Mouse (Mus musculus) neural tube, embryonic 11.5 days (tissue): ENCODE data around the gene Pcdh7. TPM values are rescaled to one million over a fixed set of nuclear protein-coding genes. Genes with fewer than 3 reads are reported as not detected.

Source experiments
- ATAC-seq: fragments of 200-750 bp; cut with Nextera tagmentation; 2 replicates; pipeline ENCODE4 v1.8.0; 2017; ENCODE audit warnings: moderate number of reproducible peaks, mild to moderate bottlenecking, moderate TSS enrichment, moderate library complexity; ENCODE audit not compliant: insufficient read depth, low FRiP score, low TSS enrichment
- DNase-seq: peaks from one replicate; pipeline ENCODE4 v3.0.0-alpha.2; 2015; ENCODE audit warnings: low spot score
- H3K27ac ChIP-seq: fragments of 300-500 bp; sonication (generic); 2 replicates; pipeline ENCODE4 v1.5.1; 2014; ENCODE audit warnings: low read depth, mild to moderate bottlenecking, low read length
- H3K27me3 ChIP-seq: fragments of 300-500 bp; sonication (generic); 2 replicates; pipeline ENCODE4 v1.6.1; 2014; ENCODE audit warnings: mild to moderate bottlenecking, low read length, mixed read lengths; ENCODE audit not compliant: control insufficient read depth, insufficient read depth
- H3K36me3 ChIP-seq: fragments of 300-500 bp; sonication (generic); 2 replicates; pipeline ENCODE4 v1.6.1; 2014; ENCODE audit warnings: mild to moderate bottlenecking, low read length, moderate library complexity, mixed read lengths; ENCODE audit not compliant: control insufficient read depth, insufficient read depth
- H3K4me1 ChIP-seq: fragments of 300-500 bp; sonication (generic); 2 replicates; pipeline ENCODE4 v1.6.1; 2014; ENCODE audit warnings: low read length, mixed read lengths; ENCODE audit not compliant: control insufficient read depth, insufficient read depth
- H3K4me2 ChIP-seq: fragments of 300-500 bp; sonication (generic); 2 replicates; pipeline ENCODE4 v1.6.1; 2014; ENCODE audit warnings: low read depth, mild to moderate bottlenecking, moderate library complexity
- H3K4me3 ChIP-seq: fragments of 300-500 bp; sonication (generic); 2 replicates; pipeline ENCODE4 v1.5.1; 2014; ENCODE audit warnings: low read depth, low read length
- H3K9ac ChIP-seq: fragments of 300-500 bp; sonication (generic); 2 replicates; pipeline ENCODE4 v1.6.1; 2014; ENCODE audit warnings: mild to moderate bottlenecking, low read length
- H3K9me3 ChIP-seq: fragments of 300-500 bp; sonication (generic); 2 replicates; pipeline ENCODE4 v1.6.1; 2016; ENCODE audit warnings: low read length; ENCODE audit not compliant: control insufficient read depth
- WGBS: fragments of 180-500 bp; shearing (Covaris S2); extraction: QIAGEN DNeasy Blood & Tissue Kit; methylation state at CpG from one replicate; pipeline ENCODE4 v1.1.7; 2014; 5-methylcytosine and 5-hydroxymethylcytosine counted together
- polyA plus RNA-seq: library from polyadenylated mRNA; unstranded; fragments of >200 nt; fragmentation: Nextera tagmentation; extraction: Ambion mirVana; gene quantifications from 2 replicates; pipeline ENCODE4 v1.2.1, GENCODE M21; 2014

The Pcdh7 gene
- polyA plus RNA-seq, 1 experiment from 2014 or later: 8.6 TPM

DNA sequence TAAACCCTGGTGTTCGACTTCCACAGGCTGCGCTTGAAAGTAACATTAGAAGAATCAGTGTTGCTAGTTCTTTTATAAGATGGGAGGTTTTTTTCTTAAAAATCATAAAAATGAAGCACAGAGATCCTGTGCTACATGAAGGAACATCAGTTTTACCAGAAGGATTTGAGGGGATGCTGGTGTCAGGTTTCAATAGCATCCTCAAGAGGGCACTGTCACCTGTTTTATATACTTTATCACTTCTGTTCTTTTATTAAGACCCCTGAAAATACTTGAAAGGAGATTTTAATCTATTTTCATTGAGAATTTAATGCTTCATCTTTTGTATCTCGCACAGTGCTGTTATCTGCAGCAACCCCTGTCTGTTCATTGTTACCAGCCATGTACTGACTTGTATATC, 322.1 kb downstream of the Pcdh7 start:
- Histone ChIP-seq H3K4me3 (no peak overlapping the region), H3K27ac (no peak overlapping the region), H3K9me3 (no peaks in the 10 kb centered on the region), H3K9ac (no peak overlapping the region), H3K4me1 (no peaks in the 10 kb centered on the region), H3K27me3 (no peaks in the 10 kb centered on the region), H3K4me2 (no peak overlapping the region), H3K36me3 (no peaks in the 10 kb centered on the region)
- DNase-seq (no peak), ATAC-seq (no peak)
- WGBS: 78% methylated on average over 3 of the region's 3 CpGs

DNA sequence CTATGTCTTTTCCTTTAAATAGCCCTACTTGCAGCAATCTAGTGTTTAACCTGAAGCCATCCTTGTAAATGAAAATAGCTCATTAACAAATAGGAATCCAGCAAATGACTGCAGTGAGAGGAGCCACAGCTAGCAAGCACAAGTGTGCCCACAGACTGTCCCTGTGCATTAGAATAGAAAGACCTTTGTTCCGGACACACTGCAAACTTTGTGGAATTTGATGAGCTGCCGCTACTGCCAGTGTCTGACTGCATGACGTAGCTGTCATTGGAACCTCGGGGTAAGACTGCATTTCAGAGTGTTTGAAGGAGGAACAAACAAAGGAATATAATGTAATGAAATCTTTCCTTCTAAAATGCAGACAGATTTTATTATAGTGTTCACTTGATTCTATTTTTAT, 326.4 kb downstream of the Pcdh7 start:
- DNase-seq (no peak), ATAC-seq (no peak)
- no peak overlapping the region for H3K4me3 ChIP-seq
- no peaks in the 10 kb centered on the region for H3K4me1 ChIP-seq
- WGBS: 59% methylated on average over 4 of the region's 4 CpGs
- no peaks in the 10 kb centered on the region for H3K27me3 ChIP-seq
- no peak overlapping the region for H3K9ac ChIP-seq
- H3K27ac ChIP-seq: no peak overlapping the region
- no peaks in the 10 kb centered on the region for H3K9me3 ChIP-seq
- no peak overlapping the region for H3K4me2 ChIP-seq
- no peaks in the 10 kb centered on the region for H3K36me3 ChIP-seq

DNA sequence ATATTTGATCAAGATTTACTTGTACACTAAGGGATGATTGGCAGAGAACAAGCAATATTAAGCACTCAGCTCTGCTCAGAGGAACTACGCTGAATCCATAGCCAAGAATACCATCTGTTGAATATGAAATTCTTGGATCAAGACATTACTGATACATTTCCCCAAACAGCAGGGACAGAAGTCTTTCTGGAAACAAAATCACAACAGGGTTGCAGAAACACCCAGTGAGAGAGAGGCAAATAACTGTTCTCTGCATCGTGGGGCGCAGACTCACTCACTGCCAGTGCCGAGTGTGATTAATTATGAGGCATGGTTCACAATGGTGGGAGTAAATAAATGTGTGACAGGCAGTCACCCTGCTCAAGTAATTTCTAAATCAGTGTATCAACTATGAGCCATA, 363.3 kb downstream of the Pcdh7 start:
- WGBS: 57% methylated on average over 4 of the region's 4 CpGs

DNA sequence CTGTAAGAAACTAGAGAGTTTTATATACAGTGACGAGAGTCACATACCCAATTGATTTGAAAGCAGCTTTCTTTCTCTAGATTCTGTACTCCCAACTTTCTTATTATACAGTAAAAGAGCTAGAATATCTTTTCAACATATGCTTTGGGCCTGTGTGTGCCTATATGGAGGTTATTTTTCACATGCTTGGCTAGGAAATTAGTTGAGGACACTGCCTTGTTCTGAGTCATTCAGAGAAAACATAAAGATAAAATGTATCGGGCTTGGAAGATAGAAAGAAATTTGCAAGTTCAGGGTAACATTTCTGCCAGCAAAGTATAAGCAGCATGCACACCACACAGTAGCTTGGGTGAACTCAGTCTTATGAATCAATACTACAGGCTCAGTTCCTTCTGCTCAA, 364.5 kb downstream of the Pcdh7 start:
- Histone ChIP-seq H3K4me3 (no peak overlapping the region), H3K9ac (no peak overlapping the region), H3K36me3 (no peaks in the 10 kb centered on the region), H3K27ac (no peak overlapping the region), H3K4me1 (no peaks in the 10 kb centered on the region), H3K27me3 (no peaks in the 10 kb centered on the region), H3K4me2 (no peak overlapping the region), H3K9me3 (no peaks in the 10 kb centered on the region)
- WGBS: 90% methylated on average over 2 of the region's 2 CpGs
- DNase-seq (no peak), ATAC-seq (no peak)

More for the DNA sequence above, 363.3 kb downstream of the Pcdh7 start:
- Histone ChIP-seq H3K9ac (no peak overlapping the region), H3K4me2 (no peak overlapping the region), H3K9me3 (no peaks in the 10 kb centered on the region), H3K36me3 (no peaks in the 10 kb centered on the region), H3K4me1 (no peaks in the 10 kb centered on the region), H3K4me3 (no peak overlapping the region), H3K27ac (no peak overlapping the region), H3K27me3 (no peaks in the 10 kb centered on the region)
- ATAC-seq: no peak
- no peak for DNase-seq

DNA sequence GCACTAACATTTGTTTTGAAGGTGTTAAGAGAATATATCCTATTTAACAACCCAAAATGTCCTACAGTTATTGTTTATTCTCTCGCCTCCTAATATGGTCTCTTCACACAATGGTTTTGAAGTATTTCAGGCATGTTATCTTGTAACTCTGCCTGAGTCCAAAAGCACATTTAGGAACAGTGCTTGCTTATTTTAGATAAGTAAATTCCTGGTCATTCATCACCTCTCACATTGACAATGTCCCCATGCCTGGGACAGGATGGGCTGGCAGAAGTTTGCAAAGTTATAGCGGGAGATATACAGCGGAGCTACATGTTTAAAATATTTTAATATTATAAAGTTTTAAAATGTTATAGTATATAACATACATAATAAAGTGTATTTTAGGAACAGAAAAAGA, 365.3 kb downstream of the Pcdh7 start:
- H3K9me3 ChIP-seq: no peaks in the 10 kb centered on the region
- no peaks in the 10 kb centered on the region for H3K36me3 ChIP-seq
- WGBS: 95% methylated on average over 3 of the region's 3 CpGs
- no peaks in the 10 kb centered on the region for H3K4me1 ChIP-seq
- no peak overlapping the region for H3K4me3 ChIP-seq
- H3K4me2 ChIP-seq: no peak overlapping the region
- no peaks in the 10 kb centered on the region for H3K27me3 ChIP-seq
- no peak for DNase-seq
- H3K27ac ChIP-seq: no peak overlapping the region
- H3K9ac ChIP-seq: no peak overlapping the region
- no peak for ATAC-seq

DNA sequence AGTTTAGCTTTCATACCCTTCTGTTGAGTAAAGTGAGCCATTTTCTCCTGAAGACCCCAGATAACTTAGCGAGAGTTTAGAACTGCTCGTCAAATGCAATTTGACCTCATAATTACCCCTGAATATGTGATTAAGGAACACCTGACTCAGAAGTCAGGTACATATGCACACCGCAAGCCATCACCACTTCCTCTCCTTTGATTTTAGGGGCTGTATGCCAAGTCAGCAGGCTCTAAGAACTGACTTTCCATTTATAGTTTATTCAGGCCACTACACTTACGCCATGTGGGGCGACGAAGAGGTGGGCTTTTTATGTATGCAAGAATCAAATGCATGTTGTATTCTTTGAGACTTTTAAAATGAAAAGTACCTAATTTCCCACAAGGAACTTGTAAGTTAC, 366.2 kb downstream of the Pcdh7 start:
- H3K27me3 ChIP-seq: no peaks in the 10 kb centered on the region
- no peak overlapping the region for H3K27ac ChIP-seq
- H3K4me2 ChIP-seq: no peak overlapping the region
- 88% methylated on average over 6 of the region's 6 CpGs for WGBS
- no peak for ATAC-seq
- no peaks in the 10 kb centered on the region for H3K36me3 ChIP-seq
- no peak overlapping the region for H3K4me3 ChIP-seq
- H3K9ac ChIP-seq: no peak overlapping the region
- no peaks in the 10 kb centered on the region for H3K9me3 ChIP-seq
- no peaks in the 10 kb centered on the region for H3K4me1 ChIP-seq
- DNase-seq: no peak

DNA sequence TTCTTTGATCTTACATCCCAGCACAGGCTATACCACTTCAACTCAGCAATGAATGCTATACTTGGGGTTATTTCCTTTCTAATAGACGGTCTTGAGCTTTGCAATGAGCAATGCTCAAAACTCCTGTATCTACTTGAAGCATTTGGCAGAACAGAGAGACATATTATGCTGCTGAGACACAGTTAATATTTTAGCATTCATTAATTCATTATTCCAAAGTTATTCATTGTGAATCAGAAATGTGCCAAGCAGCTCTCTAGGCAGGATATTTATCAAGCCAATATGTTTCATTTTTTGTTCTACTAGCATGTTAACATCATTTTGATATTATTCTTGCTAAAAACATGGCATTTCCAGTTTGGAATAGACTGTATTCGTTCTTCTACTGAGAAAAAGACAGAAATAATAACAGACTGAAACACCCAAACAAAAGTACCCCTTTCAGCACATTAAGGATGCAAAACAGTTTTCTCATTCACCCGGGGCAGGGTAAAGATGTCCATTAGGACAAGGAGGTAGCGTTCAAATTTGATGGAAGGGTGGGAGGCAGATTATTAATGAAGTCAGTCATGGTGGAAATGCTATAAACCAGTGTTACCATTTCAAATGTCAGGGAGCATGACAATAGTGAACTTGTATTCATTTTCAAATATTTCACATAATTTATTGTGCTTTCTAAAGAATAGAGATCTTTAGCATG, 391.0 kb downstream of the Pcdh7 start:
- ATAC-seq: no peak
- WGBS: 80% methylated on average over 4 of the region's 4 CpGs
- DNase-seq: no peak
- Histone ChIP-seq H3K4me3 (no peak overlapping the region), H3K4me2 (no peak overlapping the region), H3K4me1 (no peaks in the 10 kb centered on the region), H3K27me3 (no peaks in the 10 kb centered on the region), H3K36me3 (no peaks in the 10 kb centered on the region), H3K9ac (no peak overlapping the region), H3K9me3 (no peaks in the 10 kb centered on the region), H3K27ac (no peak overlapping the region)

DNA sequence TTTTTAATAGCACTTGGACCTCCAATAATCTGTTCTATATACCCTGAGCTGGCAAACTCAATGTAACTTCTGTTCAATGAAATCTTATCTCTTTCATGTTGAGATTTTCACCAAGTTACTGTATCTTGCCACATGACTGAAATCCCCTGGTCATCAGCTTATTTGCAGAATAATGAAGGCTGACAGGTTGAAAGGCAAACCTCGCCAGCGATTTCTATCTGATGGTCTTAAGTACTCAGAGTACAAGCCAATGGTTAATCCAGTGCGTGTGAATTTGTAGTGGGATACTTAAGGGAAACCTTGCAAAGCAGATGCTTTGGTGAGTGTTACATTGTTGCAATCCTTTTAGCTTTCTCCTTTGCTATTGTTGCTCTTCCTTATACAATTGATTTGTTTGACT, 398.3 kb downstream of the Pcdh7 start:
- 79% methylated on average over 3 of the region's 3 CpGs for WGBS
- Histone ChIP-seq H3K36me3 (no peaks in the 10 kb centered on the region), H3K4me2 (no peak overlapping the region), H3K4me3 (no peak overlapping the region), H3K27ac (no peak overlapping the region), H3K27me3 (no peaks in the 10 kb centered on the region), H3K4me1 (no peaks in the 10 kb centered on the region), H3K9ac (no peak overlapping the region), H3K9me3 (no peaks in the 10 kb centered on the region)
- DNase-seq: no peak
- ATAC-seq: no peak

DNA sequence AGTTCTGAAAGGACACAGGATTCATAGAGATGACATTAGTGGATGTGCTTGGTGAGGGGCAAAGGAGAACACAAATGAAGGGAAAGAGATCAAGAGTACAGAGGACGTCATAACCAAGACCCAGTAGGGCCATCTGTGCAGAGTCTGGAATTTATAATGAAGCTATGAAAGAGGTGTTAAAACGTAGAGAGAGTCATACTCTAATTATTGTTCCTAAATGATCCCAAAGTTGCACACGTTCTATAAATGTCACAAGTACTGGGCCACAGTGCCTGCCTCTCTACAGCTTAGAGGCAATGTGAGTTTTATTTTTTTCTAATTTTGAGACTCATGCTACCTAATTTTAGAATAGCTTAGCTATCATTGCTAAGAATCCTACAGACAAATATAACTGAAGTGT, 400.1 kb downstream of the Pcdh7 start:
- H3K9ac ChIP-seq: no peak overlapping the region
- ATAC-seq (no peak), DNase-seq (no peak)
- H3K9me3 ChIP-seq: no peaks in the 10 kb centered on the region
- H3K4me3 ChIP-seq: no peak overlapping the region
- H3K4me2 ChIP-seq: no peak overlapping the region
- no peaks in the 10 kb centered on the region for H3K27me3 ChIP-seq
- no peak overlapping the region for H3K27ac ChIP-seq
- no peaks in the 10 kb centered on the region for H3K4me1 ChIP-seq
- no peaks in the 10 kb centered on the region for H3K36me3 ChIP-seq
- WGBS: 85% methylated on average over 3 of the region's 3 CpGs
